Mouse (Mus musculus): ENCODE results near the gene Ccdc149.

Gene Ccdc149

GRCm38 (mm10) chr5:52375847-52376246, 95.5 kb downstream of the Ccdc149 start:
- in situ Hi-C loops (cut with MseI, MboI): no loop called here

- in situ Hi-C loops (cut with MseI, MboI): no loop called here
Measured at GRCm38 (mm10) chr5:52370901-52371300, 100.4 kb downstream of the Ccdc149 start.

GRCm38 (mm10) chr5:52367866-52368840, 103.2 kb downstream of the Ccdc149 start:
- in situ Hi-C loops (cut with MseI, MboI): no loop called here

GRCm38 (mm10) chr5:52366661-52367060, 104.7 kb downstream of the Ccdc149 start:
- in situ Hi-C loops (cut with MseI, MboI): no loop called here

GRCm38 (mm10) chr5:52365930-52366329, 105.4 kb downstream of the Ccdc149 start:
- in situ Hi-C loops (cut with MseI, MboI): no loop called here

- in situ Hi-C loops (cut with MseI, MboI): no loop called here
Measured at GRCm38 (mm10) chr5:52364521-52364920, 106.8 kb downstream of the Ccdc149 start.

GRCm38 (mm10) chr5:52363468-52364150, 107.7 kb downstream of the Ccdc149 start, which contains the start of gene Sod3:
TSS of gene Sod3 (plus strand) at chr5:52363791.
- in situ Hi-C loops (cut with MseI, MboI): no loop called here

GRCm38 (mm10) chr5:52362776-52363467, 108.4 kb downstream of the Ccdc149 start:
- in situ Hi-C loops (cut with MseI, MboI): no loop called here

- in situ Hi-C loops (cut with MseI, MboI): no loop called here
Measured at GRCm38 (mm10) chr5:52360286-52361049, 110.9 kb downstream of the Ccdc149 start.

GRCm38 (mm10) chr5:52358120-52358519, 113.2 kb downstream of the Ccdc149 start:
- in situ Hi-C loops (cut with MseI, MboI): no loop called here

GRCm38 (mm10) chr5:52357175-52357754, 114.1 kb downstream of the Ccdc149 start:
- in situ Hi-C loops (cut with MseI, MboI): no loop called here

- in situ Hi-C loops (cut with MseI, MboI): no loop called here
Measured at GRCm38 (mm10) chr5:52355612-52356011, 115.7 kb downstream of the Ccdc149 start.

- in situ Hi-C loops (cut with MseI, MboI): no loop called here
Measured at GRCm38 (mm10) chr5:52354441-52354840, 116.9 kb downstream of the Ccdc149 start.

- in situ Hi-C loops (cut with MseI, MboI): no loop called here
Measured at GRCm38 (mm10) chr5:52352730-52353129, 118.6 kb downstream of the Ccdc149 start.

GRCm38 (mm10) chr5:52351561-52351960, 119.8 kb downstream of the Ccdc149 start:
- in situ Hi-C loops (cut with MseI, MboI): no loop called here

- in situ Hi-C loops (cut with MseI, MboI): no loop called here
Measured at GRCm38 (mm10) chr5:52350451-52350850, 120.9 kb downstream of the Ccdc149 start.

GRCm38 (mm10) chr5:52346890-52347289, 124.4 kb downstream of the Ccdc149 start:
- in situ Hi-C loops (cut with MseI, MboI): no loop called here

GRCm38 (mm10) chr5:52339134-52339533, 132.2 kb downstream of the Ccdc149 start:
- in situ Hi-C loops (cut with MseI, MboI): no loop called here

- in situ Hi-C loops (cut with MseI, MboI): no loop called here
Measured at GRCm38 (mm10) chr5:52335590-52335989, 135.7 kb downstream of the Ccdc149 start.

GRCm38 (mm10) chr5:52332120-52332519, 139.2 kb downstream of the Ccdc149 start:
- in situ Hi-C loops (cut with MseI, MboI): no loop called here

Data from mouse trophoblast stem cell (cell line).